Mouse (Mus musculus) olfactory bulb, adult 2 months (tissue): ENCODE data around the gene Rab11b.
"Not testable (repeated sequence)": the region's sequence is repeated elsewhere in the genome, so short reads cannot be mapped to it uniquely, and the experiment has no call there.

Experiments used
- CTCF ChIP-seq: fragments of 200-500 bp; IDR thresholded peaks from 2 replicates; pipeline ENCODE4 v1.5.1; 2012; ENCODE audit warnings: low read depth, mild to moderate bottlenecking, low read length, moderate library complexity; ENCODE audit not compliant: insufficient read depth
- POLR2A ChIP-seq: fragments of 200-500 bp; IDR thresholded peaks from 2 replicates; pipeline ENCODE4 v1.6.1; 2012; ENCODE audit warnings: mild to moderate bottlenecking, low read depth, low read length, moderate library complexity; ENCODE audit not compliant: insufficient read depth

- TF ChIP-seq POLR2A, CTCF: not testable (repeated sequence)
Measured at GRCm38 (mm10) chr17:33732556-33733083, 27.7 kb downstream of the Rab11b start.
